Mouse (Mus musculus): ENCODE data around the gene Rtkn2. TPM values are rescaled to one million over a fixed set of nuclear protein-coding genes. Genes with fewer than 3 reads are reported as not detected.

Rtkn2 gene
- polyA plus RNA-seq, 1 experiment from 2014 or later = 0.22 TPM

DNA sequence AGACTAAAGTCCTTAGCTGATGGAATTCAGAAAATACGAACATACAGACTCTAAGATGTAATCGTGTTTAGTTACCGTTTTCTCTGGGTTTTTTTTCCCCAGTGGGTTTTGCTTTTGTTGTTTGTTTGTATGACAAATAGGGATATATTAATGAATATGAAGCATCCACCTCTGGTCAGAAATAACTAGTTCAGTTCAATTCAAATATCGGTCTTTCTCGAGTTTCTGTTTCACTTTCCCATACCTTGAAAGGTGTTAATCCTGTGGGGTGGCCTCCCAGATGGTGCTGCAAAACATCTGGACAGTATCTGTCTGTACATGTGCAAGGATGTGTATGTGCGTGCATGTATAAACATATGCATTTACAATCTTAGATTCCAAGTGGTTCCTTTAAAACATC lies 61.0 kb downstream of the Rtkn2 start:
- H3K4me3 ChIP-seq (ENCODE audit: inconsistent target) = no peak overlapping the region
- 95% methylated on average over 6 of the region's 6 CpGs for WGBS (ENCODE audit: missing documents)

DNA sequence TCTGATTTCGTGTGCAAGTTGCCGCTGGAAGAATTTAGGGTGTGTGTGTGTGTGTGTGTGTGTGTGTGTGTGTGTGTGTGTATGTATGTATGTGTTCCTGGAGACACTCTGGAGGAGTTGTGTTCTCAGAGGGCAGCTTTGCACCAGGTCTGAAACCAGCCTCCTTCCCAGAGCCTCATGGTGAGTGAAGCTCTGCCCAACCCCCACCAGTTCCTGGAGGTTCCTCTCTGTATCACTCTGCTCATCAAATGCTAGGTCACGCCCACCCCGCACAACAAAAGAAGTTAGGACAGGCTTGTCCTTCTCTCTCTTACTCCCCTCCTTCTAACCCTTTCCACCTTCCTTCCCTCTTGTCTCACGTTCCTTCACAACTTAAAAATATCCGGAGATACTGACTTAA lies 64.6 kb downstream of the Rtkn2 start:
- 87% methylated on average over 6 of the region's 6 CpGs for WGBS (ENCODE audit: missing documents)
- Histone ChIP-seq H3K36me3 (ENCODE audit: inconsistent target) (no peaks in the 10 kb centered on the region), H3K27ac (no peak overlapping the region), H3K4me3 (ENCODE audit: inconsistent target) (no peak overlapping the region), H3K79me2 (ENCODE audit: inconsistent target) (no peaks in the 10 kb centered on the region)

More for the DNA sequence above, 61.0 kb downstream of the Rtkn2 start:
- Histone ChIP-seq H3K79me2 (ENCODE audit: inconsistent target) (no peaks in the 10 kb centered on the region), H3K27ac (no peak overlapping the region), H3K36me3 (ENCODE audit: inconsistent target) (no peaks in the 10 kb centered on the region)

DNA sequence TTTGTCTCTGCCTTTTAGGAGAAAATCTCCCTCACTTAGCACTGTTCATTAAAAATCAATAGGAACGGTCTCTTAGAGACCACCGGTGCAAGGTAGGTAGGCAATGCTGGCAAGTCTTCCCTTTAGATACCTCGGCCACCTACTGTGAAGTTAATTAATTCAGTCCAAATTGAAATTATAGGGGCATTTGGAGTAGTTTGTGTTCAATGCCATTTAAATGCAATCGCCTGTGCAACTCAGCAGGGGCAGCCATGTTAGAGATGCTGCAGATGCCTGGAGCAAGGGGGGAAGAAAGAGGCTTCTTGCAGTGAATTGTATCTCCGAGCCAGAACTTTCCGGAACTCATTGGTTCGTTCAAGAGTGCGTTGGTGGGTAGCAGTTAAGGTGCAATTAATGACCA lies 65.5 kb downstream of the Rtkn2 start:
- H3K36me3 ChIP-seq (ENCODE audit: inconsistent target) = no peaks in the 10 kb centered on the region
- H3K4me3 ChIP-seq (ENCODE audit: inconsistent target) = no peak overlapping the region
- H3K79me2 ChIP-seq (ENCODE audit: inconsistent target) = no peaks in the 10 kb centered on the region
- WGBS (ENCODE audit: missing documents) = 88% methylated on average over 8 of the region's 8 CpGs
- no peak overlapping the region for H3K27ac ChIP-seq

DNA sequence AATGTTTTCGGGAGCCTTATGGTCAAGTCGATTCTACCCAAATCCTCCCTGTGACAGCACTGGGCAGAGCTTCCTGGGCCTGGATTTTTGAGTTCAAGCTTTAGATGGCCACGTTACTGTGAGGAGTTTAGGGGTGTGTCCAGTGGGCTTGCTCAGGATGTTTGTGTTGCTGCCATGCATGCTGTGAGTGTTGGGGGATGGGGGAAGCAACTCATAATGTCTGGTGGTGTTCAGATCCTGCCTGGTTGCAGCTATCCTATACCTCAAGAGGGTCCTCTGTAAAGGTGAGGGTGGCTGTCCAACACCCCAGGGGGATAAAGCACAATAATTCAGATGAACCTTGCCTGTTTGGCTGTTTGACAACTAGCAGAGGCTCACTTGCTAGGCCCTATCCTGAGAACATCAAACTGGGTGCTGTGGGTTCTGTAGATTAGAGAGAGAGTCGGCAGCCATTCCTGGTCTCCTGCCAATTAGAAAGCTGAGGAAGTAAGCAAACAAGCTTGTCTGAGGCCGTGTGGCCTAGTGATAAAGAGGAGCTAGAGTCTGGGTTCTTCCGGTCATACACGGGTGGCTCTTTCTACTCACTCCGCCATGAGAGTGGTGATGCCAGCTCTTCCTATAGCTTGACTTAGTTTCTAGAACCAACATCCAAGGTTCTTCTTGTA lies 69.4 kb downstream of the Rtkn2 start:
- Histone ChIP-seq H3K79me2 (ENCODE audit: inconsistent target) (no peaks in the 10 kb centered on the region), H3K27ac (no peak overlapping the region), H3K4me3 (ENCODE audit: inconsistent target) (no peak overlapping the region), H3K36me3 (ENCODE audit: inconsistent target) (no peaks in the 10 kb centered on the region)
- 81% methylated on average over 8 of the region's 8 CpGs for WGBS (ENCODE audit: missing documents)

DNA sequence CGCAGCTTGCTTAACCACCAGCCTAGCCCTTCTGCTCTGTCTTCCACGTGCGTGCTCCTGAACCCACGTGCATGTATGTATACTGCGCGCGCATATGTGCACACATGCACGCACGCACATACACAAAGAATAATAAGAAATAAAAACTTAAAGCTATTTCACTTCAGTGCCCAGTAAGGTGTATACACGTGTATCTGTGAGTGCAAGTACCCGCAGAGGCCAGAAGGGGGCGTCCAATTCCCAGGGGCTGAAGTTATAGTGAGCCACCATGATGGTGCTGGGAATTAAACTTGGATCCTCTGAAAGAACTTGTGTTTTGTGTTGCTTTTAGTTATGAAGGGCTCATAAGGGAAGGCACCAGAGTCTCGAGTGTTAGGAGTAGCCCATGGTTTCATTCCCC lies 71.5 kb downstream of the Rtkn2 start:
- Histone ChIP-seq H3K36me3 (ENCODE audit: inconsistent target) (no peaks in the 10 kb centered on the region), H3K79me2 (ENCODE audit: inconsistent target) (no peaks in the 10 kb centered on the region), H3K4me3 (ENCODE audit: inconsistent target) (no peak overlapping the region), H3K27ac (no peak overlapping the region)
- WGBS (ENCODE audit: missing documents) = 95% methylated on average over 13 of the region's 13 CpGs

DNA sequence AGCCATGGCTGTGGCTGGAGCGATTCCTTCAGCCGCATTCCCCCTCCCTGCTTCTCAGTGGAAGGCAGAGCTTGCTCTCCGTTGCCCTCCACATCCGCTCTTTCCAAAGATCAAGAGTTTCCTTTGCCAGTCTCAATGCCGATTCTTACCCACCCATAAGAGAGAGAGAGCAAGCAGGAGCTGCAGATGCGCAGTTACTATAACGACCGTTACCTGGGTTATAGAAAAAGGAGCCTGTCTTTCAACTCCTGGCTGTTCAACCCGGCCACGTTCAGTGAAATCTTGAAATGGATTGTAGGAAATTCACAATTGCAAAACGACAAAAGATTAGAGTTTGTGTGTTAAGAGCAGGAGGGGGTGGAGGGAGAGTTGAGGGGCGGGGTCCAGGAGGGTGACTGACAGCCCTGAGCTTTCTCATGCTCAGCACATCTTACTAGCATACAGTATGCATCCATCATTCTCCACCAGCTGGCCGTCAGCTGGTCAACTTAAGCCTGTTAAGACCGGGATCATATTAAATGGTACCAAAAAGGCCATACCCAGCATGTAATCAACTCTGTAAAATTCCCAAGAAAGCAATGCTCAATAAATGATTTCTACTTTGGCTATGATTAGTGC lies 72.1 kb downstream of the Rtkn2 start:
- Histone ChIP-seq H3K27ac (no peak overlapping the region), H3K36me3 (ENCODE audit: inconsistent target) (no peaks in the 10 kb centered on the region), H3K79me2 (ENCODE audit: inconsistent target) (no peaks in the 10 kb centered on the region), H3K4me3 (ENCODE audit: inconsistent target) (no peak overlapping the region)
- 96% methylated on average over 14 of the region's 14 CpGs for WGBS (ENCODE audit: missing documents)

DNA sequence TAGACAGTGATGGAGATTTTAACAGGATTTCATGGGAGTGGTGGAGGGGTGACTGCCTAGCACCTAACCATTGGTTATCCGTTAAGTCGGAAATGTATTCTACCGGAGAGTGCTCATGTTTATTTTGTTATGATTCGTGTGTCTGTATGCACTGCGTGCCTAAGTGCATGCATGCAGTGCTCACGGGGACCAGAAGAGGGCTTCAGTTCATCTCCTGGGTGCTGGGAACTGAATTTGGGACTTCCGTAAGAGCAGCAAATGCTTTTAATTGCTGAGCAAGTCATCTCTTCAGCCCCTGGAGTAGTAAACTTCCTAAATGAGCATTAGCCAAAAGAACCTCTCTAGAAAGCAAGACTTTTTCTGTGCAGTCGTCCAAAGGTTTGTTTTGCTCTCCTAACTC lies 72.9 kb downstream of the Rtkn2 start:
- Histone ChIP-seq H3K79me2 (ENCODE audit: inconsistent target) (no peaks in the 10 kb centered on the region), H3K4me3 (ENCODE audit: inconsistent target) (no peak overlapping the region), H3K36me3 (ENCODE audit: inconsistent target) (no peaks in the 10 kb centered on the region), H3K27ac (no peak overlapping the region)
- WGBS (ENCODE audit: missing documents) = 95% methylated on average over 8 of the region's 8 CpGs

DNA sequence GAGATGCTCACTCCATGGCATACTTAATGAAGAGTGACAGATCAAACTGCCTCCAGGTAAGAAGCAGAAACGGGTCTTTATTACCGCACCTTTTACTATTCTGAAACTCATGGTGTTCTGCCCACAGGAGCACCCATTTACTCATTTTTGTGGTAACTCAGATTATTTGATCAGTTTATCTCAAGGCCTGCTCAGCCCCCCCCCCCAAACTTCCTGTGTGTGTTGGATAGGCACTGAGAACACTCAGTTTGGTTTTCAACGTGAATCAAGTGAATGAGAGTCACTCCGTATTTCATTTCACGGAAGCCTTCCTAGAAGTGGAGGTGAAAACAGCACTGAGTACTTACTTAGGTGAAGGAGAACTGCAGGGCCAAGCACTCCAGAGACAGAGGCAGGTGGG lies 74.8 kb downstream of the Rtkn2 start:
- no peaks in the 10 kb centered on the region for H3K36me3 ChIP-seq (ENCODE audit: inconsistent target)
- H3K27ac ChIP-seq = no peak overlapping the region
- 87% methylated on average over 5 of the region's 5 CpGs for WGBS (ENCODE audit: missing documents)
- no peak overlapping the region for H3K4me3 ChIP-seq (ENCODE audit: inconsistent target)
- H3K79me2 ChIP-seq (ENCODE audit: inconsistent target) = no peaks in the 10 kb centered on the region

DNA sequence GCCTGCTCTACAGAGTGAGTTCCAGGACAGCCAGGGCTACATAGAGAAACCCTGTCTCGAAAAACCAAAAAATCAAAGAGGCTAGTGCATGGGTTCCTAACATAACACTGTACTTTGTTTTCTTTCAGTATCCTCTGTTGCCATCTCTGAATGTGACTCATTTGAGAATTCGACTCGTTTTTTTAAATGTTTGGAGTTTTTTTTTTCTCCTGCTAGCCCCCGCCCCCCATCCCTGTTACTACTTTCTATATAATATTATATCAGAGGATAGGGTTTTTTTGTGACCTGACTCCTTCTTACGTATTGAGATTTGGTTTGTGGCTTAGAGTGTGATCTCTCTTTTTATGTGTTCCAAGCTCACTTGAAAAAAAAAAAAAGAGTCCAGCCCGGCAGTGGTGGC lies 75.3 kb downstream of the Rtkn2 start:
- no peaks in the 10 kb centered on the region for H3K36me3 ChIP-seq (ENCODE audit: inconsistent target)
- no peak overlapping the region for H3K27ac ChIP-seq
- H3K79me2 ChIP-seq (ENCODE audit: inconsistent target) = no peaks in the 10 kb centered on the region
- WGBS (ENCODE audit: missing documents) = 90% methylated on average over 6 of the region's 6 CpGs
- no peak overlapping the region for H3K4me3 ChIP-seq (ENCODE audit: inconsistent target)

DNA sequence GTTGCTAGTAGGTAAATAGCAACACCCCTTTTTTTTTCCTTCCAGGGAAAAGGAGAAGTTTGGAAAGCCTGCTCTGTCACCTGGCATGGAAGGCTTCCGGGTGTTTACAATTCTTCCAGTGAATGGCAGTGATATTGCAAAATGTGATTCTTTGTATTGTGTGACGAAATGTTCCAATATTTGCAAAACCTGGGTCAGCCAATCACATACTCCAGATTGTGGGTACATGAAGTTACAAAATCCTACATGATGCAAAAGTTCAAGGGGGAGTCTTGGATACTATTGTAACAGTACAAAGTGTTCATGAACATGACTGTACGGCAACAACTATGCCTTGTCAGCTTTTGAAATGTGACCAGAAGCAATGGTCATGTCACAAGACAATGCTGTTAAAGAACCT lies 78.5 kb downstream of the Rtkn2 start:
- WGBS (ENCODE audit: missing documents) = 58% methylated on average over 3 of the region's 3 CpGs
- no peak overlapping the region for H3K27ac ChIP-seq
- no peaks in the 10 kb centered on the region for H3K36me3 ChIP-seq (ENCODE audit: inconsistent target)

DNA sequence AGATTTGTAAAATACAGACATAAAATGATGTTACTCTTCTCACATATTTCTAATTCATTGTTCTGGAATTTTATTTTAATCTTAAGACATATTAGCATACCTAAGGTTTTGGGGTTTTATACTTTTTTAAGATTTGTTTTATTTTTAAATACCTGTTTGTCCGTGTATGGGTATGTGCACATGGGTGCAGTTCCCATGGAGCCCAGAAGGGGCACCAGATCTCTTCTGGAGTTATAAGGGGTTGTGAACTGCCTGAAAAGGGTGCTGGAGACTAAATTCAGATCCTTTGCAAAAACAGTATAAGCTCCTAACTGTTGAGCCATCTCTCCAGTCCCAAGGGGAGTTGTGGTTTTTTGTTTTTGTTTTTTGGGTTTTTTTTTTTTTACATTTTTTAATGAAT lies 79.0 kb downstream of the Rtkn2 start:
- no peaks in the 10 kb centered on the region for H3K79me2 ChIP-seq (ENCODE audit: inconsistent target)
- H3K27ac ChIP-seq = no peak overlapping the region
- 83% methylated on average over 1 of the region's 1 CpGs for WGBS (ENCODE audit: missing documents)
- H3K4me3 ChIP-seq (ENCODE audit: inconsistent target) = no peak overlapping the region
- H3K36me3 ChIP-seq (ENCODE audit: inconsistent target) = no peaks in the 10 kb centered on the region

More for the DNA sequence above, 78.5 kb downstream of the Rtkn2 start:
- no peaks in the 10 kb centered on the region for H3K79me2 ChIP-seq (ENCODE audit: inconsistent target)
- no peak overlapping the region for H3K4me3 ChIP-seq (ENCODE audit: inconsistent target)

DNA sequence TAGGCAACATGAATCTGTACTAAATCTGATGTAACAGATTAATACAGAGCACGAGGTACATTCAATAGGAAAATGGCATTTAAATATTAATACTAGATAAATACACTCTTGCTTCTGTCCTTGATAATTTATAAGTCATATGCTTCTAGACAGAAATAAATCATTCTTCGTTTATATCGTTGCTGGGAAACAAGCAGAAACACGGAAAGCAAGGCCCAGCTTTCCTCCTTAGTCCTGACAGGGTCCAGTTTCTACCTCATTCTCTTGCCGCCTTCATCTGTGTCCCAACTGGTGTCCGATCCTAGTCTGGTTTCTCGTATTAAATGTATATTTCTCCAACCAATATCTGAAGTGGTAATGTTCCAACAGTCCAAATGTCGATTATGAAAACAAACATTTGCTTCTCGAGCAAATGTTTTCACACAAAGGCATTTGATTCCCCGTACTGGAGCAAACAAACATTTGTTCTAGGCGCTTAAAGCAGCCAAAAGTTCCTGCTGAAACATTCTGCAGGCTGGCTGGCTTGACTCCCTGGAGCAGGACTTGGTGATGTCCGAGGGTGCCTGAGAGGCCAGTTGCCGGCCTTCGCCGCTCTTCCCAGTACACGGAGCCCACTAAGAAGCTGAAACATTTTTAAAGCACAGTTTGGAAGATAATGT lies 81.3 kb downstream of the Rtkn2 start:
- Histone ChIP-seq H3K4me3 (ENCODE audit: inconsistent target) (no peak overlapping the region), H3K27ac (no peak overlapping the region)
- 93% methylated on average over 16 of the region's 16 CpGs for WGBS (ENCODE audit: missing documents)

DNA sequence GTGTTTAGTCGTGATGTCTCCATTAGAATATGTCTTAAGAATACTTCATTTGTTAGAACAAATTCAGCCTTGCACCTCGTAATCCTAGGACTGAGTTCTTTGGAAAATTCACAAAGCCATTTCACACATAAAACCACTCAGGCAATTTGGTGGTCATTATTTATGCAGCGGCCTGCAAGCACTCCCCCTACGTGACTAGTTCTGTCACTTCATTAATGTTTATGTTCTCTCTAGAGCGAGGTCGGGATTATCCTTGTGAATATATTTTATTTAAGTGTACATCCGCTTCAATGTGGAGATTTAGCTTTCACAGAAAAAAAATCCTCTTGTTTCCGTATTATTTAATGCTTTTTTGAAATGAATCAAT lies 81.9 kb downstream of the Rtkn2 start:
- WGBS (ENCODE audit: missing documents) = 97% methylated on average over 8 of the region's 8 CpGs
- Histone ChIP-seq H3K79me2 (ENCODE audit: inconsistent target) (no peaks in the 10 kb centered on the region), H3K36me3 (ENCODE audit: inconsistent target) (no peaks in the 10 kb centered on the region), H3K27ac (no peak overlapping the region), H3K4me3 (ENCODE audit: inconsistent target) (no peak overlapping the region)

More for the DNA sequence above, 81.3 kb downstream of the Rtkn2 start:
- H3K36me3 ChIP-seq (ENCODE audit: inconsistent target) = no peaks in the 10 kb centered on the region
- no peaks in the 10 kb centered on the region for H3K79me2 ChIP-seq (ENCODE audit: inconsistent target)

DNA sequence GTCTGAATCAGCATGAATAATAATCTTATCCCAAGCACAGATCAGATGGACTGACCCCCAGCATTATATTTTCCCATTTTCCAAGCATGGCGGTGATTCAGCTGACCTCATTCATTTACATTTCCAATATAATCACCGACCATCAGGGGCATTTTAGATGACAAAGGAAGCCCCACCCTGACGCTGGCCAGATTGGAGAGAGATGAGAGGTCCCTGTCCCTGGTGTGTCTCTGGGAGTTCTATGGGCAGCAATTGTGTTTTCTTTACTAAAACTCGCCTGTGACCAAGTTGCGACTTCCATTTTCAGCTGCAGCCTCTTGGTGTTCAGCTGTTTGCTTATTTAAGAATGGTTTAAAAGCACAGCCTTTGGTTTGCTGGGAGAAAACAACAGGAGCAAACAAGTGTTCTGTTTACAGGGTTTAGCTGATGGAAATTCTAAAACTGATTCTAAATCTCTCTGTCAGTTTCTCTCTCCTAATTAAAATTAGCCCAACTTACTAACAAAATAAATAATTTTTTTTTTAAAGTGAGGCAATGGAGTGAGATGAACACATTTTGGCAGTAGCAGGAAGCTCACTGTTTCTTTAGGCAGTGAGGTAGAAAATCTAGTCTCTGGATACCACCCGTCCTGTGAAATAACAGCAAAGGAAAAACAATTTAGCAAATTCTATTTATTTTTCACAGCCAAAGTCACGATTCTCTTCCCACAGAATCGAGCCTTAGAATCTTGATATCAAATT lies 84.6 kb downstream of the Rtkn2 start:
- Histone ChIP-seq H3K36me3 (ENCODE audit: inconsistent target) (no peaks in the 10 kb centered on the region), H3K79me2 (ENCODE audit: inconsistent target) (no peaks in the 10 kb centered on the region), H3K4me3 (ENCODE audit: inconsistent target) (no peak overlapping the region), H3K27ac (no peak overlapping the region)
- 84% methylated on average over 8 of the region's 8 CpGs for WGBS (ENCODE audit: missing documents)

DNA sequence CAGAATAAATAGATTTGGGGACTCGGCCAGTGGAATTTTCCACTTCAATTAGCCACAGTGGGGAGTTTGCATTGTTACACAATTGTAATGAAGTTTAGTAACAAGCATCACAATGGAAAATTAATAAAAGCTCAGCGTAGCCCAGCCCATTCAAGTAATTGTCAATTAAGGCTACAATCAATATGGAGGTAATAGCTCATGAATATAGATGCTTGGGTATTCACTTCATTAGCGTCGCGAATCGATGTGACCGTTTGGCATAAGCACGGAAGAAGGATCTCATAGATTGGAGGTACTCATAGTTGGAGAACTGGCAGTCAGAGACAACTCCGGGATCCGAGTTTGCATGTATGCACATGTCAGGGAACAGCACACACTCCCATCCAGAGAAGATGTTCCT lies 85.2 kb downstream of the Rtkn2 start:
- H3K27ac ChIP-seq = no peak overlapping the region
- 97% methylated on average over 10 of the region's 10 CpGs for whole genome bisulfite sequencing (ENCODE audit: missing documents)
- H3K36me3 ChIP-seq (ENCODE audit: inconsistent target) = no peaks in the 10 kb centered on the region
- H3K79me2 ChIP-seq (ENCODE audit: inconsistent target) = no peaks in the 10 kb centered on the region
- no peak overlapping the region for H3K4me3 ChIP-seq (ENCODE audit: inconsistent target)
